Mouse (Mus musculus): ENCODE data around the gene Dip2b. TPM values are rescaled to one million over a fixed set of nuclear protein-coding genes. Genes with fewer than 3 reads are reported as not detected.

The Dip2b gene
- polyA plus RNA-seq, 1 experiment, result 7.3 TPM

GRCm38 (mm10) chr15:100113343-100114275 lies 75.1 kb downstream of the Dip2b start:
- Histone ChIP-seq H3ac (ENCODE audit: control insufficient read depth, insufficient read length) (no peak overlapping the region), H3K4me2 (ENCODE audit: low read depth) (no peak overlapping the region)
- no peak for TF ChIP-seq E2F4 (IDR thresholded peaks at IDR 0.05; ENCODE audit: insufficient read depth)
- TF ChIP-seq CEBPB (IDR thresholded peaks at IDR 0.05; ENCODE audit: insufficient read depth, poor library complexity, severe bottlenecking), result no peak
- no peak for TF ChIP-seq MAX (IDR thresholded peaks at IDR 0.05; ENCODE audit: low read depth)
- no peak for TF ChIP-seq REST (IDR thresholded peaks at IDR 0.05; ENCODE audit: insufficient read depth, insufficient read length)
- no peak for TF ChIP-seq USF1 (IDR thresholded peaks at IDR 0.05; ENCODE audit: low read depth)
- no peak for TF ChIP-seq SRF (IDR thresholded peaks at IDR 0.05; ENCODE audit: control insufficient read depth, insufficient read length, low read depth)
- no peak for TF ChIP-seq TCF3 (IDR thresholded peaks at IDR 0.05; ENCODE audit: insufficient read length, low read depth)
- TF ChIP-seq POLR2AphosphoS2 (IDR thresholded peaks at IDR 0.05; ENCODE audit: insufficient read length, low read depth), result no peak
- TF ChIP-seq MYOD1 (IDR thresholded peaks at IDR 0.05; ENCODE audit: control insufficient read depth in 1 of 3, insufficient read length in 2 of 3, low read depth in 2 of 3), result no peak

GRCm38 (mm10) chr15:100115416-100115815 lies 77.0 kb downstream of the Dip2b start:
- H3K27me3 ChIP-seq (ENCODE audit: control insufficient read depth, insufficient read depth, insufficient read length), result no peaks in the 10 kb centered on the region

More at GRCm38 (mm10) chr15:100113343-100114275, 75.1 kb downstream of the Dip2b start:
- Histone ChIP-seq H3K27me3 (ENCODE audit: control insufficient read depth, insufficient read depth, insufficient read length) (no peaks in the 10 kb centered on the region), H3K4me3 (no peak overlapping the region), H3K79me2 (ENCODE audit: control insufficient read depth, insufficient read depth) (no peaks in the 10 kb centered on the region), H3K36me3 (ENCODE audit: control insufficient read depth, insufficient read depth) (no peaks in the 10 kb centered on the region)

GRCm38 (mm10) chr15:100116325-100116724 lies 77.9 kb downstream of the Dip2b start:
- Histone ChIP-seq H3K27me3 (ENCODE audit: control insufficient read depth, insufficient read depth, insufficient read length) (no peaks in the 10 kb centered on the region), H3K36me3 (ENCODE audit: control insufficient read depth, insufficient read depth) (no peaks in the 10 kb centered on the region)

More at GRCm38 (mm10) chr15:100115416-100115815, 77.0 kb downstream of the Dip2b start:
- no peak overlapping the region for H3ac ChIP-seq (ENCODE audit: control insufficient read depth, insufficient read length)
- no peak overlapping the region for H3K4me2 ChIP-seq (ENCODE audit: low read depth)
- TF ChIP-seq TCF12 (IDR thresholded peaks at IDR 0.05; ENCODE audit: insufficient read depth, poor library complexity, severe bottlenecking) (no peak), USF1 (IDR thresholded peaks at IDR 0.05; ENCODE audit: low read depth) (no peak), MYOG (IDR thresholded peaks at IDR 0.05; ENCODE audit: control insufficient read depth in 1 of 3, insufficient read depth in 1 of 3, insufficient read length in 2 of 3, low read depth in 2 of 3) (no peak), CEBPB (IDR thresholded peaks at IDR 0.05; ENCODE audit: insufficient read depth, poor library complexity, severe bottlenecking) (no peak), POLR2A (IDR thresholded peaks at IDR 0.05; ENCODE audit: insufficient read length, low read depth) (no peak), E2F4 (IDR thresholded peaks at IDR 0.05; ENCODE audit: insufficient read depth) (no peak), TCF3 (IDR thresholded peaks at IDR 0.05; ENCODE audit: insufficient read length, low read depth) (no peak), MYOD1 (IDR thresholded peaks at IDR 0.05; ENCODE audit: control insufficient read depth in 1 of 3, insufficient read length in 2 of 3, low read depth in 2 of 3) (no peak), MAX (IDR thresholded peaks at IDR 0.05; ENCODE audit: low read depth) (no peak), POLR2AphosphoS2 (IDR thresholded peaks at IDR 0.05; ENCODE audit: insufficient read length, low read depth) (no peak)
- H3K36me3 ChIP-seq (ENCODE audit: control insufficient read depth, insufficient read depth), result no peaks in the 10 kb centered on the region
- H3K4me3 ChIP-seq, result no peak overlapping the region
- no peaks in the 10 kb centered on the region for H3K79me2 ChIP-seq (ENCODE audit: control insufficient read depth, insufficient read depth)

GRCm38 (mm10) chr15:100119225-100119788 lies 80.8 kb downstream of the Dip2b start:
- no peaks in the 10 kb centered on the region for H3K36me3 ChIP-seq (ENCODE audit: control insufficient read depth, insufficient read depth)
- TF ChIP-seq MYOD1 (IDR thresholded peaks at IDR 0.05; ENCODE audit: control insufficient read depth in 1 of 3, insufficient read length in 2 of 3, low read depth in 2 of 3), result no peak
- no peak for TF ChIP-seq MAX (IDR thresholded peaks at IDR 0.05; ENCODE audit: low read depth)
- no peak for TF ChIP-seq MYOG (IDR thresholded peaks at IDR 0.05; ENCODE audit: control insufficient read depth in 1 of 3, insufficient read depth in 1 of 3, insufficient read length in 2 of 3, low read depth in 2 of 3)
- no peak for TF ChIP-seq TCF3 (IDR thresholded peaks at IDR 0.05; ENCODE audit: insufficient read length, low read depth)
- no peak for TF ChIP-seq SRF (IDR thresholded peaks at IDR 0.05; ENCODE audit: control insufficient read depth, insufficient read length, low read depth)
- no peak for TF ChIP-seq POLR2A (IDR thresholded peaks at IDR 0.05; ENCODE audit: insufficient read length, low read depth)
- no peak for TF ChIP-seq TCF12 (IDR thresholded peaks at IDR 0.05; ENCODE audit: insufficient read depth, poor library complexity, severe bottlenecking)
- TF ChIP-seq E2F4 (IDR thresholded peaks at IDR 0.05; ENCODE audit: insufficient read depth), result no peak
- TF ChIP-seq USF1 (IDR thresholded peaks at IDR 0.05; ENCODE audit: low read depth), result no peak
- TF ChIP-seq REST (IDR thresholded peaks at IDR 0.05; ENCODE audit: insufficient read depth, insufficient read length), result no peak
- no peak for TF ChIP-seq CEBPB (IDR thresholded peaks at IDR 0.05; ENCODE audit: insufficient read depth, poor library complexity, severe bottlenecking)
- no peaks in the 10 kb centered on the region for H3K27me3 ChIP-seq (ENCODE audit: control insufficient read depth, insufficient read depth, insufficient read length)
- H3ac ChIP-seq (ENCODE audit: control insufficient read depth, insufficient read length), result no peak overlapping the region
- H3K79me2 ChIP-seq (ENCODE audit: control insufficient read depth, insufficient read depth), result no peaks in the 10 kb centered on the region
- no peak overlapping the region for H3K4me3 ChIP-seq
- no peak overlapping the region for H3K4me2 ChIP-seq (ENCODE audit: low read depth)

More at GRCm38 (mm10) chr15:100116325-100116724, 77.9 kb downstream of the Dip2b start:
- Histone ChIP-seq H3K4me3 (no peak overlapping the region), H3K4me2 (ENCODE audit: low read depth) (no peak overlapping the region), H3K79me2 (ENCODE audit: control insufficient read depth, insufficient read depth) (no peaks in the 10 kb centered on the region), H3ac (ENCODE audit: control insufficient read depth, insufficient read length) (no peak overlapping the region)
- TF ChIP-seq E2F4 (IDR thresholded peaks at IDR 0.05; ENCODE audit: insufficient read depth), result no peak
- peak in 1 of 3 experiments; percentile 52 for TF ChIP-seq MYOG (IDR thresholded peaks at IDR 0.05; ENCODE audit: control insufficient read depth in 1 of 3, insufficient read depth in 1 of 3, insufficient read length in 2 of 3, low read depth in 2 of 3)

Data from myocyte (in vitro differentiated cells).